Mouse (Mus musculus) embryonic stem cell, embryonic (primary cell): Measurements from ENCODE around the gene Tfap2a.

Experiments
- CTCF ChIA-PET, 4 experiments: fragments of 300-600 bp in 2 of 4; fragments of 350-600 bp in 2 of 4; sonication (Branson Sonifier 250); formaldehyde crosslinking; loops; one replicate each; lab custom pipeline; 2022; ENCODE audit warnings: inconsistent platforms in 2 of 4; lab: Charles Lee
- POLR2A ChIA-PET, 4 experiments: fragments of 300-600 bp in 2 of 4; fragments of 350-600 bp in 2 of 4; sonication (Branson Sonifier 250); formaldehyde crosslinking; loops; one replicate each; lab custom pipeline; 2022; ENCODE audit warnings: antibody characterized with exemption in 4 of 4, inconsistent platforms in 1 of 4; lab: Charles Lee

Tfap2a gene

DNA sequence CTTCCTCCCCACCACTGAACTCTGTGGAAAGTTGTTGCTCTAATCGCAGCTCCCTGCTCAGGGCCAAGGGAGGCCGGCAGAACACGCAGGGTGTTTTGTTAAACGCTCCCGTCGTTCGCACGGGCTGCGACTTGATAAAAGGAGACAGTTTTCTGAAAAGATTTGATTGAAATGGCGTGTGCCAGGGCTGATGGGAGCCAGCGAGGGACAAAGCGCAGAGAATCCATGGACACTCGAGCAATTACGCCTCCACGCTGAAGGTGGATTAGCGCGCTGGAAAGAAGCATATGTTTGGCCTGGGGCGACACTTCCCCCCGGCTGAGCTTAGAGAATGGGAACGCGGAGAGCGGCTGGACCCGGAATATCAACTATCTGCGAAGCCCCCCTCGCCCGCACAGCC, 29.3 kb downstream of the Tfap2a start:
- ChIA-PET POLR2A (interaction anchor here (0.6 to 2.3 kb wide), 14 partner anchors 9 to 60 kb away, joined by 3 to 16 read pairs (median 4); no protein-coding TSS in a partner anchor), CTCF (interaction anchor here in 1 of 4 experiments (0.6 kb wide), 2 partner anchors 11 to 20 kb away, joined by 3 to 9 read pairs; no protein-coding TSS in a partner anchor)

DNA sequence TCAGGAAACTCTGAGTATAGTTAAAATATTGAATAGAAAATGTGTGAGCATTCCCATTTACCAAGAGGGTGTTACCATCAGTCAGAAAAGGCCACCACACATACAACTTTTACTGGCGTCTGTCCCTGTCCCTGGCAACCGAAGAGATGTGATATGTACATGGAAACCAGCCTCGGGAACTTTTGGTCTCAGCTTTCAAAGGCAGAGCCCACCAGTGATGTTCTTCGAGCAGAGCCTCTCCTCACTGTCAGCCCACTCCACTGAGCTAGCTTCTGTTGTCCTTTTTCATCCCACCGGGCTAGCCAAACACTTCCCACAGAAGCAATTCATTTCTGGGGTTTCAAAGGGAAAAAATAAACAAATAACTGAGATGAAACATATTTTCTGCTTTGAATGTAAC, 29.9 kb downstream of the Tfap2a start:
- ChIA-PET CTCF (interaction anchor here in 2 of 4 experiments (0.6 to 2.1 kb wide), 2 partner anchors 14 to 21 kb away, joined by 9 read pairs; no protein-coding TSS in a partner anchor), POLR2A (interaction anchor here in 3 of 4 experiments (0.8 to 2.0 kb wide), 7 partner anchors 14 to 26 kb away, joined by 3 to 7 read pairs (median 4); no protein-coding TSS in a partner anchor)

GRCm38 (mm10) chr13:40707646-40708045, 30.5 kb downstream of the Tfap2a start:
- ChIA-PET POLR2A (interaction anchor here in 3 of 4 experiments (0.9 to 2.0 kb wide), 4 partner anchors 24 to 27 kb away, joined by 3 to 6 read pairs (median 4); no protein-coding TSS in a partner anchor), CTCF (interaction anchor here in 1 of 4 experiments (2.1 kb wide), 1 partner anchor 15 kb away, joined by 9 read pairs; no protein-coding TSS in a partner anchor)

- ChIA-PET CTCF (interaction anchor here in 1 of 4 experiments (2.1 kb wide), 1 partner anchor 16 kb away, joined by 9 read pairs; no protein-coding TSS in a partner anchor), POLR2A (interaction anchor here in 3 of 4 experiments (0.6 to 5.9 kb wide), 6 partner anchors 8 to 613 kb away, joined by 3 to 64 read pairs (median 6); no protein-coding TSS in a partner anchor)
Observed at GRCm38 (mm10) chr13:40706612-40707011, 31.6 kb downstream of the Tfap2a start.

GRCm38 (mm10) chr13:40705821-40706425, 32.3 kb downstream of the Tfap2a start:
- ChIA-PET POLR2A (interaction anchor here in 3 of 4 experiments (0.6 to 5.9 kb wide), 8 partner anchors 9 to 614 kb away, joined by 3 to 64 read pairs (median 6); no protein-coding TSS in a partner anchor), CTCF (interaction anchor here in 1 of 4 experiments (2.3 kb wide), 1 partner anchor 28 kb away, joined by 10 read pairs; no protein-coding TSS in a partner anchor)

- ChIA-PET POLR2A (interaction anchor here in 3 of 4 experiments (0.6 to 5.9 kb wide), 7 partner anchors 12 to 32 kb away, joined by 3 to 64 read pairs (median 5); no protein-coding TSS in a partner anchor), CTCF (interaction anchor here in 2 of 4 experiments (0.6 to 2.3 kb wide), 4 partner anchors 18 to 87 kb away, joined by 3 to 10 read pairs (median 4); no protein-coding TSS in a partner anchor)
Observed at GRCm38 (mm10) chr13:40704864-40705455, 33.2 kb downstream of the Tfap2a start.

- ChIA-PET CTCF (interaction anchor here in 3 of 4 experiments (0.6 to 2.4 kb wide), 9 partner anchors 13 to 86 kb away, joined by 3 to 10 read pairs (median 3); no protein-coding TSS in a partner anchor), POLR2A (interaction anchor here (0.6 to 5.9 kb wide), 19 partner anchors 9 to 772 kb away, joined by 3 to 64 read pairs (median 4); no protein-coding TSS in a partner anchor)
Observed at GRCm38 (mm10) chr13:40703982-40704501, 34.1 kb downstream of the Tfap2a start.

DNA sequence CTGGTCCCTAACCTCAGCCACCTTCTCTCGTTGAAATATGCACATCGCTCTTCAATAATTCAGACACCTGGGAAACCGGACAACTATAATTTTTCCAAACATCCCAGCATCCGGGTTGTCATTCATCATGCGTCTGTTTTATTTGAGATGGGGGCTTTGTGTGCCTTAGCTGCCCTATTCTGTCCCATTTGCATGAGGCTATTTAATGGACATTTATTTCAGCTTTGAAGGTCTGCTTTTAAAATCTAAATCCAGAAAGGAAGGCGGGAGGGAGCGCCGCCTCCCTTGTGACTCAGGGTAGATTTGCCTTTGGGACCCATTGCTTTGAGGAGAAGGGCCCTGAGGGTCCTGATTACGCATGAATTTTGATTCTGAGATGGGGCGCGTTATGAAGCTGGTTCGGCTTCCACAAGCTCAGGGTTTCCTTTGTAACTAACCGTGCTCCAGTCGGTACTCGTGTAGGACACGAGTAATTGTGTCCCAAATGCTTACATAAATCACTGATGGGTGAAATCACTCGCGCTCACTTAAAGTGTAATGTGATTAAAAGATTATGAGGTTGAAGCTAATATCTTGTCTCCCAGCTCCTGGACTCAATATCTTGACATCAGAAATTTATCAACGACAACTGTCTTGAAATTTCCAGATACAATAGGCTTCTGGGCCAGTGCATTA, 34.9 kb downstream of the Tfap2a start:
- CTCF ChIA-PET, result interaction anchor here in 3 of 4 experiments (0.7 to 2.4 kb wide), 7 partner anchors 14 to 85 kb away, joined by 3 to 5 read pairs (median 3); no protein-coding TSS in a partner anchor
- POLR2A ChIA-PET, result interaction anchor here (0.7 to 5.9 kb wide), 16 partner anchors 10 to 54 kb away, joined by 3 to 64 read pairs (median 4); no protein-coding TSS in a partner anchor

- ChIA-PET POLR2A (interaction anchor here in 3 of 4 experiments (0.5 to 5.9 kb wide), 12 partner anchors 15 to 54 kb away, joined by 3 to 64 read pairs (median 4); partner anchors contain the start of gene Tfap2a (in 1 of the 3)), CTCF (interaction anchor here in 2 of 4 experiments (1.5 to 2.4 kb wide), 4 partner anchors 26 to 84 kb away, joined by 4 to 5 read pairs (median 4); no protein-coding TSS in a partner anchor)
Observed at GRCm38 (mm10) chr13:40702361-40703122, 35.6 kb downstream of the Tfap2a start.

DNA sequence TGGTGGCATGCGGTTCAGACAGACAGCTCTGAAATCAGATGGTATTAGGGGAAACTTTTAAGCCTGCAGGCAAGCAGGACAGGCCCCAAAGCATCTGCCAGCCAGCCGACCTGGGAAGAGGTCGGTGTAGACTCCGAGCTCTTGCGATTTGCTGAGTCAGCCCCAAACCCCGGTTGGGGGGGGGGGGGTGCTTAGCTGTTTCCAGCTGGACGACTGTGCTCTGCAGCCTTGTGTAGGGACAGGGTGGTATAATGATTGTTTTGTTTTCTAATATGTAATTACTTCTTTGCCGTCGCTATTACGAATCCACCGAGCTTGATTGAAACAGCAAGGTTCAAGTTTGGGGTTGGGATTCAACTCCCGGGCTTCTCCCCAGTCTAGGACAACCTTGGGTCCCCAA, 36.5 kb downstream of the Tfap2a start:
- CTCF ChIA-PET, result interaction anchor here in 2 of 4 experiments (1.5 to 1.6 kb wide), 2 partner anchors 56 to 84 kb away, joined by 4 read pairs; no protein-coding TSS in a partner anchor
- POLR2A ChIA-PET, result interaction anchor here in 3 of 4 experiments (0.5 to 5.9 kb wide), 7 partner anchors 16 to 50 kb away, joined by 3 to 64 read pairs (median 3); partner anchors contain the start of gene Tfap2a (in 1 of the 3)

GRCm38 (mm10) chr13:40685790-40686189, 52.4 kb downstream of the Tfap2a start:
- ChIA-PET CTCF (no interaction called here), POLR2A (no interaction called here)

GRCm38 (mm10) chr13:40676730-40677129, 61.4 kb downstream of the Tfap2a start:
- CTCF ChIA-PET, result no interaction called here
- POLR2A ChIA-PET, result no interaction called here
